Mouse (Mus musculus) liver, embryonic 11.5 days (tissue): ENCODE data around the gene Dnlz. TPM values are rescaled to one million over a fixed set of nuclear protein-coding genes. Genes with fewer than 3 reads are reported as not detected.
A peak's percentile ranks its signal among the peaks of the same experiment; 100 is the strongest.

ENCODE experiments used
- ATAC-seq: fragments of 200-750 bp; cut with Nextera tagmentation; replicated peaks from 2 replicates; pipeline ENCODE4 v1.8.0; 2017; ENCODE audit warnings: moderate number of reproducible peaks, mild to moderate bottlenecking, moderate TSS enrichment, moderate library complexity; ENCODE audit not compliant: low FRiP score
- DNase-seq: peaks from one replicate; pipeline ENCODE4 v3.0.0-alpha.2; 2017; ENCODE audit warnings: low spot score
- H3K27ac ChIP-seq: fragments of 300-500 bp; sonication (generic); 2 replicates; pipeline ENCODE4 v1.5.1; 2014; ENCODE audit warnings: mild to moderate bottlenecking, low read depth, low read length, control low read depth
- H3K27me3 ChIP-seq: fragments of 300-500 bp; sonication (generic); replicated peaks from 2 replicates; pipeline ENCODE4 v1.6.1; 2014; ENCODE audit warnings: low read length, mixed read lengths; ENCODE audit not compliant: control insufficient read depth, insufficient read depth
- H3K36me3 ChIP-seq: fragments of 300-500 bp; sonication (generic); 2 replicates; pipeline ENCODE4 v1.6.1; 2014; ENCODE audit warnings: mild to moderate bottlenecking, low read length, moderate library complexity, mixed read lengths; ENCODE audit not compliant: control insufficient read depth, insufficient read depth
- H3K4me1 ChIP-seq: fragments of 300-500 bp; sonication (generic); replicated peaks from 2 replicates; pipeline ENCODE4 v1.6.1; 2014; ENCODE audit warnings: low read length, mixed read lengths; ENCODE audit not compliant: control insufficient read depth, insufficient read depth
- H3K4me2 ChIP-seq: fragments of 300-500 bp; sonication (generic); 2 replicates; pipeline ENCODE4 v1.6.1; 2014; ENCODE audit warnings: mild to moderate bottlenecking, control low read depth, moderate library complexity
- H3K4me3 ChIP-seq: fragments of 300-500 bp; sonication (generic); 2 replicates; pipeline ENCODE4 v1.5.1; 2014; ENCODE audit warnings: low read depth, low read length, control low read depth
- H3K9ac ChIP-seq: fragments of 300-500 bp; sonication (generic); 2 replicates; pipeline ENCODE4 v1.6.1; 2014; ENCODE audit warnings: low read depth, low read length, control low read depth
- H3K9me3 ChIP-seq: fragments of 300-500 bp; sonication (generic); 2 replicates; pipeline ENCODE4 v1.6.1; 2016; ENCODE audit warnings: low read length, inconsistent platforms, mixed read lengths; ENCODE audit not compliant: control insufficient read depth
- whole genome bisulfite sequencing: fragments of 180-500 bp; shearing (Covaris S2); extraction: QIAGEN DNeasy Blood & Tissue Kit; methylation state at CpG from one replicate; pipeline ENCODE4 v1.1.7; 2014; 5-methylcytosine and 5-hydroxymethylcytosine counted together
- polyA plus RNA-seq: library from polyadenylated mRNA; unstranded; fragments of >200 nt; fragmentation: Nextera tagmentation; extraction: Ambion mirVana; gene quantifications from 2 replicates; pipeline ENCODE4 v1.2.1, GENCODE M21; 2014

Dnlz gene
- polyA plus RNA-seq, 1 experiment from 2014 or later, result 23.0 TPM

GRCm38 (mm10) chr2:26363481-26363880, 11.6 kb upstream of the Dnlz start:
- H3K27ac ChIP-seq, result no peak overlapping the region
- WGBS, result 63% methylated on average over 5 of the region's 5 CpGs
- ATAC-seq (no peak), DNase-seq (no peak)
- H3K36me3 ChIP-seq, result peaks cover 33% of the 10 kb centered on the region
- H3K9ac ChIP-seq, result no peak overlapping the region
- H3K9me3 ChIP-seq, result no peaks in the 10 kb centered on the region
- H3K27me3 ChIP-seq, result no peaks in the 10 kb centered on the region
- H3K4me2 ChIP-seq, result no peak overlapping the region
- H3K4me1 ChIP-seq, result no peaks in the 10 kb centered on the region
- H3K4me3 ChIP-seq, result no peak overlapping the region

DNA sequence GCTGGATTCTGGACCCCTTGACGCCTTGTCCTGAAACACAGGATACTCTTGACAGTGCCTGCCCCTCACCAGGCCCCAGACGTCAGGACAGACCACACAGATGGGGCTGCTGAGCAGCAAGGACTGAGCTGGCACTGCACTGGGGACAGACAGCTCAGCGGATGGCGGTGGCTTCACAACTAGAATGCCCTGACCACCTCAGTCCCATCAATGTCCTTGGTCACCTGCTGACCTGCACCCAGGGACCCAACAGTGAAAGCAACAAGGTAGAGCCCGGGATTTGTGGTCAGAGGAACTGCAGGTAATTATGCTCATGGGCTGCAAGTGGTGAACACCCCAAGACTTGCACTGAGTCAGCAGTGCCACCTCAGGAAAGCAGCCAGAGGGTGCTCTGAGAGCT, 11.1 kb upstream of the Dnlz start:
- 86% methylated on average over 5 of the region's 5 CpGs for WGBS
- Histone ChIP-seq H3K36me3 (peaks cover 29% of the 10 kb centered on the region), H3K9ac (no peak overlapping the region)

GRCm38 (mm10) chr2:26360772-26361171, 8.9 kb upstream of the Dnlz start, which contains the start of gene Card9:
Gene Card9 (minus strand): TSS chr2:26360918.
- Histone ChIP-seq H3K4me2 (peak within 1 kb of the TSS; percentile 2; the same call in 1 of the 2 replicates), H3K9ac (no peak within 1 kb of the TSS), H3K4me1 (no peaks in the 10 kb centered on the region), H3K36me3 (peaks cover 17% of the 10 kb centered on the region), H3K9me3 (no peaks in the 10 kb centered on the region), H3K27ac (no peak within 1 kb of the TSS), H3K4me3 (no peak within 1 kb of the TSS), H3K27me3 (no peaks in the 10 kb centered on the region)
- ATAC-seq (peak; percentile 42; the same call in 1 of the 2 replicates), DNase-seq (no peak)
- 27% methylated on average over 3 of the region's 3 CpGs for WGBS

More for the DNA sequence above, 11.1 kb upstream of the Dnlz start:
- no peaks in the 10 kb centered on the region for H3K27me3 ChIP-seq
- no peaks in the 10 kb centered on the region for H3K4me1 ChIP-seq
- no peak for DNase-seq
- H3K4me3 ChIP-seq, result no peak overlapping the region
- ATAC-seq, result no peak
- H3K27ac ChIP-seq, result no peak overlapping the region
- H3K9me3 ChIP-seq, result no peaks in the 10 kb centered on the region
- no peak overlapping the region for H3K4me2 ChIP-seq

- WGBS, result 61% methylated on average over 6 of the region's 6 CpGs
- no peak overlapping the region for H3K4me3 ChIP-seq
- H3K4me2 ChIP-seq, result peak overlapping the region; percentile 2; the same call in 1 of the 2 replicates
- no peaks in the 10 kb centered on the region for H3K27me3 ChIP-seq
- no peaks in the 10 kb centered on the region for H3K9me3 ChIP-seq
- peaks cover 9% of the 10 kb centered on the region for H3K36me3 ChIP-seq
- H3K9ac ChIP-seq, result no peak overlapping the region
- no peaks in the 10 kb centered on the region for H3K4me1 ChIP-seq
- H3K27ac ChIP-seq, result no peak overlapping the region
- DNase-seq (no peak), ATAC-seq (no peak)
Observed at GRCm38 (mm10) chr2:26359983-26360382, 8.1 kb upstream of the Dnlz start.

- 81% methylated on average over 13 of the region's 13 CpGs for WGBS
- Histone ChIP-seq H3K9ac (no peak overlapping the region), H3K9me3 (no peaks in the 10 kb centered on the region), H3K4me3 (no peak overlapping the region), H3K4me2 (no peak overlapping the region), H3K27me3 (no peaks in the 10 kb centered on the region), H3K4me1 (no peaks in the 10 kb centered on the region), H3K36me3 (no peaks in the 10 kb centered on the region; the same call in 1 of the 2 replicates), H3K27ac (no peak overlapping the region)
- no peak for DNase-seq
- no peak for ATAC-seq
Observed at GRCm38 (mm10) chr2:26358667-26359320, 6.9 kb upstream of the Dnlz start.

DNA sequence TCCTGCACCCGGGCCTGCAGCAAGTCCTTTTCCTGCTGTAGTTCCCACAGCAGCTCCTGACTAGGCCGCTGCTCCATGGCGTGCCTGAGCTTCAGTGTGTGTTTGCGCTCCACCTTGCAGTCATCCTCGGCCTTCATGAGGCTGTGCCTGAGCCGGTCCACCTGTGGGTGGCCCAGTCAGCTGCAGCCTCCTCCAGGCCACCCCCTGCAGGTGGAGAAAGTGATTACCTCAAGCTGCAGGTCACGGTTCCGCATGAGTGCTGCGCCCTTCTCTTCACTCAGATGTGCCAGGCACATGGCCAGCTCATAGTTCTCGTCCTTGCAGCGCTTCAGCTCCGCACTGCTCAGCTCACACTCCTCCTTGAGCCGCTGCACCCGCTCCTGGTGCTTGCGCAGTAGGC, 5.6 kb upstream of the Dnlz start:
- no peaks in the 10 kb centered on the region for H3K9me3 ChIP-seq
- H3K4me3 ChIP-seq, result no peak overlapping the region
- no peak overlapping the region for H3K4me2 ChIP-seq
- 64% methylated on average over 15 of the region's 15 CpGs for WGBS
- H3K4me1 ChIP-seq, result peaks cover 6% of the 10 kb centered on the region
- no peaks in the 10 kb centered on the region for H3K27me3 ChIP-seq
- DNase-seq (no peak), ATAC-seq (no peak)
- H3K27ac ChIP-seq, result no peak overlapping the region
- H3K36me3 ChIP-seq, result no peaks in the 10 kb centered on the region
- H3K9ac ChIP-seq, result no peak overlapping the region

DNA sequence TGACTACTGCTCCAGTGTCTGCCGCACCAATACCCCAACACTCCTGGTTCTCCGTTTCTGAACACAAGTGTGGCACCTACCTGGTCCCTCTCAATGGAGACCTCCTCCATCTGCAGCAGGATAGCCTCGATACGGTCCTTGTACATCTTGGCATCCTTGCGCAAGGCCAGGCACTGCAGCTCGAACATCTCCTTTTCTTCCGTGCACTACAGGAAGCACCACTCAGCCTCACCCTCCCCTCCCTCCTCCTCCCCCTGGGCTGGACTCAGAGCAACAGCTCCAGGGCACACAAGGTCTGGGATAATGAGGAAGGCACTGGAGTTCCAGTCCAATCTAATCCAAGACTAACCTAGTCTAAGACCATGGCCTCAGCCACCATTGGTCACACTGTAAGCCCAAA, 4.8 kb upstream of the Dnlz start:
- 67% methylated on average over 7 of the region's 7 CpGs for WGBS

DNA sequence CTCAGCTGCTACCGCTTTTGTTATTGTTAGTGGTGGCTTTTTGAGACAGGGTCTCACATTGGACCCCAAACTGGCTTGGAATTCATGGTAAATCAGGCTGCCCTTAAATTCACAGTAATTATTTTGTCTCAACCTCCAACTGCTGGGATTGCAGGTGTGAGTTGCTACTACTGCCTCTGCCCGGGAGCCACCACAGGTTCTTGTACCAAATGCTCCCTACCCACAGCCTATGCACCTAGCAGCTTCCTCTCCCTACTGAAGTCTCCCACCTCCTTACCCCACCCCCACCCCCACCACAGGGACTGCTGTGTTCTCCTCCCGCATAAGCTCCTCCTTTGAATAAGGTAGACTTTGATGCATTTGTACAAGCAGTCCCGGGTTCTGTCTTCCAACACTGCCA, 4.3 kb upstream of the Dnlz start:
- 79% methylated on average over 4 of the region's 4 CpGs for WGBS
- Histone ChIP-seq H3K27ac (no peak overlapping the region), H3K27me3 (no peaks in the 10 kb centered on the region), H3K36me3 (no peaks in the 10 kb centered on the region), H3K9me3 (no peaks in the 10 kb centered on the region), H3K4me3 (no peak overlapping the region), H3K4me1 (peaks cover 7% of the 10 kb centered on the region), H3K9ac (no peak overlapping the region), H3K4me2 (no peak overlapping the region)
- ATAC-seq (no peak), DNase-seq (no peak)

More for the DNA sequence above, 4.8 kb upstream of the Dnlz start:
- ATAC-seq (no peak), DNase-seq (no peak)
- no peaks in the 10 kb centered on the region for H3K27me3 ChIP-seq
- H3K4me1 ChIP-seq, result peaks cover 7% of the 10 kb centered on the region
- no peaks in the 10 kb centered on the region for H3K9me3 ChIP-seq
- H3K27ac ChIP-seq, result no peak overlapping the region
- H3K4me2 ChIP-seq, result no peak overlapping the region
- H3K9ac ChIP-seq, result no peak overlapping the region
- H3K4me3 ChIP-seq, result no peak overlapping the region
- no peaks in the 10 kb centered on the region for H3K36me3 ChIP-seq

GRCm38 (mm10) chr2:26354401-26354800, 2.5 kb upstream of the Dnlz start:
- Histone ChIP-seq H3K27me3 (no peaks in the 10 kb centered on the region), H3K36me3 (peaks cover 4% of the 10 kb centered on the region; the same call in 1 of the 2 replicates), H3K4me2 (no peak overlapping the region), H3K4me1 (peaks cover 14% of the 10 kb centered on the region), H3K9ac (no peak overlapping the region), H3K9me3 (no peaks in the 10 kb centered on the region), H3K4me3 (no peak overlapping the region), H3K27ac (no peak overlapping the region)
- WGBS, result 87% methylated on average over 4 of the region's 4 CpGs
- no peak for DNase-seq
- ATAC-seq, result no peak
